Mouse (Mus musculus) kidney, adult 2 months (tissue): ENCODE data around the gene 1700020A23Rik. TPM values are rescaled to one million over a fixed set of nuclear protein-coding genes. Genes with fewer than 3 reads are reported as not detected.

Experiments used
- DNase-seq: peaks from one replicate; pipeline ENCODE4 v3.0.0; 2021
- H3K27ac ChIP-seq: fragments of 200-500 bp; 2 replicates; pipeline ENCODE4 v1.5.1; 2012; ENCODE audit warnings: low read depth, low read length, control low read depth, inconsistent platforms; ENCODE audit not compliant: insufficient read depth
- H3K27me3 ChIP-seq: fragments of 200-500 bp; replicated peaks from 2 replicates; pipeline ENCODE4 v1.6.1; 2012; ENCODE audit warnings: mild to moderate bottlenecking, moderate library complexity, low read length, inconsistent platforms; ENCODE audit not compliant: control insufficient read depth, insufficient read depth
- H3K36me3 ChIP-seq: fragments of 200-500 bp; 2 replicates; pipeline ENCODE4 v1.6.1; 2012; ENCODE audit warnings: mild to moderate bottlenecking, moderate library complexity, low read length, inconsistent platforms; ENCODE audit not compliant: control insufficient read depth, insufficient read depth
- H3K4me1 ChIP-seq: fragments of 200-500 bp; 2 replicates; pipeline ENCODE4 v1.6.1; 2011; ENCODE audit warnings: low read length; ENCODE audit not compliant: control insufficient read depth, insufficient read depth
- H3K4me3 ChIP-seq: fragments of 200-500 bp; 2 replicates; pipeline ENCODE4 v1.5.1; 2011; ENCODE audit warnings: mild to moderate bottlenecking, low read depth, low read length, control low read depth; ENCODE audit not compliant: insufficient read depth
- CTCF ChIP-seq: fragments of 200-500 bp; conservative IDR thresholded peaks from 2 replicates; pipeline ENCODE4 v1.5.1; 2011; ENCODE audit warnings: low read depth, mild to moderate bottlenecking, control low read depth, low read length, moderate library complexity, mixed read lengths; ENCODE audit not compliant: insufficient read depth, insufficient read length
- POLR2A ChIP-seq: fragments of 200-500 bp; IDR thresholded peaks from one replicate; pipeline ENCODE4 v1.6.1; 2011; ENCODE audit warnings: low read depth, low read length, control low read depth
- WGBS: fragments of 180-500 bp; shearing (Covaris S2); methylation state at CpG from one replicate; pipeline ENCODE4 v1.1.7; 2018; 5-methylcytosine and 5-hydroxymethylcytosine counted together
- polyA plus RNA-seq: library from polyadenylated mRNA; depleted of rRNA; stranded (reverse); fragments of >200 nt; gene quantifications from 2 replicates; pipeline ENCODE4 v1.2.3, GENCODE M21; 2012

Gene 1700020A23Rik
- polyA plus RNA-seq, 1 experiment = 0.19 TPM

- Histone ChIP-seq H3K4me3 (peak within 1 kb of the TSS; percentile 94), H3K4me1 (peaks cover 7% of the 10 kb centered on the region), H3K36me3 (no peaks in the 10 kb centered on the region), H3K27me3 (no peaks in the 10 kb centered on the region), H3K27ac (peak within 1 kb of the TSS; percentile 81)
- WGBS = under 1% methylated on average over 58 of the region's 58 CpGs
- peak; percentile 75 for TF ChIP-seq POLR2A
- TF ChIP-seq CTCF = peak; percentile 50
- DNase-seq = peak; percentile 95
These were observed 19.2 kb downstream of the 1700020A23Rik start, which contains the start of the genes Vps16 and Pced1a for GRCm38 (mm10) chr2:130424126-130424853. Gene Vps16, plus strand, starts transcription at chr2:130424339. Gene Pced1a, minus strand, starts transcription at chr2:130424701.

DNA sequence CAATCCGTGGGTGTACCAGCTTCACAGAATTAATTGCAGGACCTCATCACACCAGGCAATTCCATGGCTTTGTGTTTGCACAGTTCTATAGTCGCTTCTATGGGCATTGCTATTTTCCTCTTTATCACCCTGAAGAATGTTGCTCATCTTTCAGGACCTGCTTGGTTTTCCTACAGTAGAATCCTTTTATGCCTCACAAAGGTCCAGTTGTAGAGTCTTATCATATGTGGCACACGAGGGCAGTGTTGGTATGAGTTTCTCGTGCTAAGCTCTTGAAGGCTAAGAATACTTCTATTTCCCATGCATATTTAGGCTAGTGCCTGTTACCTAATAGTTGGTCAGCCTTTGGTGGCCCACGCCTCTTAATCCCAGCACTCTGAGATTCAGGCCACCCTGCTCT is 20.1 kb downstream of the 1700020A23Rik start:
- H3K27me3 ChIP-seq = no peaks in the 10 kb centered on the region
- 18% methylated on average over 5 of the region's 5 CpGs for WGBS

DNA sequence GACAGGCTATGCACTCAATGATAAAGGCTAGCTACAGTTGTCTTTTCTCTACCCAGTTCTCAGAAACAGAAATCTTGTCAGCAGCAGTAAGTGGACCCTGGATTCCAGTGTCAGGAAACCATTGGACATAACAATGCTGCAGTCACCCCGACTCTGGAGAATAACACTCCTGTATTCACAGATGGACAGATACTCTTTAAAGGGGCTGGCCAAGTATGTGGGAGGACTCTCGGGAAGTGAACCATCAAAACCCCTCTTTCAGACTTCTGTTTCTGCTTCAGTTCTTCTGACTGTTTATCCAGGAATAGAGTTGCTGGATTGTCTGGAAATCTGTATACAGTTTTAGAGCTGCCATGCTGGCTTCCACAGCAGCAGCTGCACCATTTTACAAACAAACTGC is 24.8 kb downstream of the 1700020A23Rik start:
- no peak for DNase-seq

More for the DNA sequence above, 20.1 kb downstream of the 1700020A23Rik start:
- TF ChIP-seq POLR2A (no peak), CTCF (no peak)
- DNase-seq = peak; percentile 23
- H3K4me3 ChIP-seq = peak overlapping the region; percentile 94
- no peaks in the 10 kb centered on the region for H3K36me3 ChIP-seq
- no peak overlapping the region for H3K27ac ChIP-seq
- peaks cover 7% of the 10 kb centered on the region for H3K4me1 ChIP-seq

DNA sequence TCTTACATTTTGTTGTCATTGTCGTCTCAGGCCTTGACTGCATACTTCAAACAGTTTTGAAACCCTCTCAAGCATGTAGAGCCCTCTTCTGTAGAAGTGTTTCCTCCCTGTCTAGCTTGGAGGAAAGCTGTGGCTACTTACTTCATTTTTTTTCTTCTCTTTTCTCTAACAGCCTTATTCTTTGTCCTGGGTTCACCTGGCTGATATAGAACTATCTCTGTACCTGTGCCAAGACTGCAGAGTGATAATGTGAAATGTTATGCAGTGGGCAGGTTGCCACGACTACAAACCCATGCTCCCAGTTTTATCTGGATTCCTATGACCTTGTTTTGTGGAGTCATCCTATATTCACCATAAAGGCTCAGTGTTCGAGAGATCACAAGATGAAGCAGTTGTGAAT is 25.4 kb downstream of the 1700020A23Rik start:
- Histone ChIP-seq H3K4me1 (no peaks in the 10 kb centered on the region), H3K4me3 (no peak overlapping the region), H3K36me3 (no peaks in the 10 kb centered on the region), H3K27ac (no peak overlapping the region), H3K27me3 (no peaks in the 10 kb centered on the region)
- no peak for DNase-seq
- WGBS = 61% methylated on average over 3 of the region's 3 CpGs
- TF ChIP-seq CTCF = no peak
- no peak for TF ChIP-seq POLR2A

More for the DNA sequence above, 24.8 kb downstream of the 1700020A23Rik start:
- Histone ChIP-seq H3K4me3 (no peak overlapping the region), H3K27ac (no peak overlapping the region), H3K27me3 (no peaks in the 10 kb centered on the region), H3K36me3 (no peaks in the 10 kb centered on the region), H3K4me1 (peaks cover 2% of the 10 kb centered on the region; the same call in 1 of the 2 replicates)
- WGBS = 34% methylated on average over 2 of the region's 2 CpGs
- TF ChIP-seq CTCF (no peak), POLR2A (no peak)

DNA sequence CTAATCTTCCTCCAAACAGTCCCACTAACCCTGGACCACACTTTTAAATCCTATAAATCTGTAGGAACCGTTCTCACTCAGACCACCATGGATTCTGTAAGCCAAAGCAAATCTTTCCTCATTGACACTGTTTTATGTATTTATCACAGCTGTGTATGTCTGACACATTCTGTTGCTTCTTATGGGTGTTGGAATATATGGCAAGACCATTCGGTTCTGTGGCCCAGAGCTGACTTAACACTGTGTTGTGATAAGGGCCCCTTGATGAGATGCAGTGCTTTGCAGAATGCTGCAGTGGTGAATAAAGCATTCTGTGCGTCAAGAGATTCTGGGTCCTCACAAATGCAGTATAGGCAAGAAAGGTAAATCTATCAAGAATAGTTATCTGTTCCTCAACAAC is 27.1 kb downstream of the 1700020A23Rik start:
- WGBS = 88% methylated on average over 3 of the region's 3 CpGs
- no peak for TF ChIP-seq CTCF
- TF ChIP-seq POLR2A = no peak
- H3K36me3 ChIP-seq = no peaks in the 10 kb centered on the region
- no peak for DNase-seq
- H3K4me1 ChIP-seq = no peaks in the 10 kb centered on the region
- H3K4me3 ChIP-seq = no peak overlapping the region
- H3K27me3 ChIP-seq = no peaks in the 10 kb centered on the region
- H3K27ac ChIP-seq = no peak overlapping the region

GRCm38 (mm10) chr2:130433152-130433551 is 28.1 kb downstream of the 1700020A23Rik start:
- no peak overlapping the region for H3K4me3 ChIP-seq
- H3K27ac ChIP-seq = no peak overlapping the region
- peak; percentile 66 for DNase-seq
- no peaks in the 10 kb centered on the region for H3K27me3 ChIP-seq
- TF ChIP-seq POLR2A (no peak), CTCF (peak; percentile 51)
- no peaks in the 10 kb centered on the region for H3K4me1 ChIP-seq
- H3K36me3 ChIP-seq = no peaks in the 10 kb centered on the region
- 20% methylated on average over 4 of the region's 4 CpGs for WGBS

DNA sequence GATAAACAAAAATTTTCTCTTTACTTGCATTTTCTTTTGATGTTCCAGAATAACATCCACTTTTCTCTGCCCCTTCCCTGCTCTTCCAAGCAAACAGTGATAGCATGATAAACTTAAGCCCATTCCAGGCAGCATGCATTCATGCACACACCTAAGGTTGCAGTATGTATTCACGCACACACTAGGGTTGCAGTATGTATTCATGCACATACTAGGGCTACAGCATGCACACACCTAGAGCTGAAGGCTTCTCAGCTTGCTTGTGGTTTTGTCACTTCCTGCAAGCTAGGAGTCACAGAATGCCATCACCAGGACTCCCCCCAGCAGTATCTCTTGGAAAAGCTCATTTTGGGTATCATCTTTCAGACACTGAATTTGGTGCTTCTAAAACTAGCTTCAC is 31.7 kb downstream of the 1700020A23Rik start:
- 95% methylated on average over 1 of the region's 1 CpGs for WGBS
- Histone ChIP-seq H3K4me3 (no peak overlapping the region), H3K4me1 (no peaks in the 10 kb centered on the region), H3K36me3 (no peaks in the 10 kb centered on the region), H3K27ac (no peak overlapping the region), H3K27me3 (no peaks in the 10 kb centered on the region)
- no peak for DNase-seq
- TF ChIP-seq POLR2A = no peak
- TF ChIP-seq CTCF = no peak

GRCm38 (mm10) chr2:130438861-130439260 is 33.8 kb downstream of the 1700020A23Rik start:
- no peaks in the 10 kb centered on the region for H3K4me1 ChIP-seq
- H3K27ac ChIP-seq = no peak overlapping the region
- DNase-seq = no peak
- no peak for TF ChIP-seq CTCF
- 94% methylated on average over 3 of the region's 3 CpGs for WGBS
- no peaks in the 10 kb centered on the region for H3K27me3 ChIP-seq
- no peaks in the 10 kb centered on the region for H3K36me3 ChIP-seq
- H3K4me3 ChIP-seq = no peak overlapping the region
